Mouse (Mus musculus) neural tube, embryonic 13.5 days (tissue): ENCODE measurements at regions not wholly inside any gene's neighbourhood (a gene's known extent, or its start where the extent isn't known, plus 50 kb on each side); places are given as distances from the start of the nearest gene placed in this dataset.
A peak's percentile ranks its signal among the peaks of the same experiment; 100 is the strongest.

Experiments used
- ATAC-seq: fragments of 200-750 bp; cut with Nextera tagmentation; 2 replicates; pipeline ENCODE4 v1.8.0; 2017; ENCODE audit warnings: low read depth, mild to moderate bottlenecking, moderate TSS enrichment, moderate library complexity
- H3K27ac ChIP-seq: fragments of 300-500 bp; sonication (generic); replicated peaks from 2 replicates; pipeline ENCODE4 v1.5.1; 2015; ENCODE audit warnings: moderate library complexity, mild to moderate bottlenecking, inconsistent platforms
- H3K27me3 ChIP-seq: fragments of 300-500 bp; sonication (generic); 2 replicates; pipeline ENCODE4 v1.6.1; 2015; ENCODE audit warnings: mild to moderate bottlenecking, inconsistent platforms
- H3K36me3 ChIP-seq: fragments of 300-500 bp; sonication (generic); 2 replicates; pipeline ENCODE4 v1.6.1; 2015; ENCODE audit warnings: mild to moderate bottlenecking, inconsistent platforms
- H3K4me1 ChIP-seq: fragments of 300-500 bp; sonication (generic); replicated peaks from 2 replicates; pipeline ENCODE4 v1.6.1; 2015; ENCODE audit warnings: inconsistent platforms
- H3K4me2 ChIP-seq: fragments of 300-500 bp; sonication (generic); 2 replicates; pipeline ENCODE4 v1.6.1; 2015; ENCODE audit warnings: inconsistent platforms, mild to moderate bottlenecking, moderate library complexity
- H3K4me3 ChIP-seq: fragments of 300-500 bp; sonication (generic); 2 replicates; pipeline ENCODE4 v1.5.1; 2015; ENCODE audit warnings: mild to moderate bottlenecking, inconsistent platforms
- H3K9ac ChIP-seq: fragments of 300-500 bp; sonication (generic); 2 replicates; pipeline ENCODE4 v1.6.1; 2015; ENCODE audit warnings: moderate library complexity, mild to moderate bottlenecking, inconsistent platforms
- H3K9me3 ChIP-seq: fragments of 300-500 bp; sonication (generic); 2 replicates; pipeline ENCODE4 v1.6.1; 2016; ENCODE audit warnings: inconsistent platforms
- WGBS: fragments of 180-500 bp; shearing (Covaris S2); methylation state at CpG from one replicate; pipeline ENCODE4 v1.1.7; 2015; 5-methylcytosine and 5-hydroxymethylcytosine counted together

- 51% methylated on average over 11 of the region's 11 CpGs for WGBS
- H3K4me2 ChIP-seq: peak overlapping the region; percentile 28; the same call in 1 of the 2 replicates
- H3K4me3 ChIP-seq: no peak overlapping the region
- 0 out of 2 replicates have a peak overlapping the region, but pooled peaks have one; percentile 33 for H3K27ac ChIP-seq
- peak; percentile 59; the same call in 1 of the 2 replicates for ATAC-seq
- no peaks in the 10 kb centered on the region for H3K36me3 ChIP-seq
- H3K9ac ChIP-seq: no peak overlapping the region
- no peaks in the 10 kb centered on the region for H3K27me3 ChIP-seq
- no peaks in the 10 kb centered on the region for H3K9me3 ChIP-seq
- 0 out of 2 replicates have a peak, but pooled peaks cover 5% of the 10 kb centered on the region for H3K4me1 ChIP-seq
Observed at GRCm38 (mm10) chr12:38928786-38929351, 149.7 kb downstream of the Etv1 start.

- Histone ChIP-seq H3K36me3 (no peaks in the 10 kb centered on the region), H3K9me3 (no peaks in the 10 kb centered on the region), H3K27ac (no peak overlapping the region), H3K9ac (no peak overlapping the region), H3K27me3 (no peaks in the 10 kb centered on the region), H3K4me3 (no peak overlapping the region), H3K4me1 (0 out of 2 replicates have a peak, but pooled peaks cover 5% of the 10 kb centered on the region), H3K4me2 (no peak overlapping the region)
- WGBS: 86% methylated on average over 1 of the region's 1 CpGs
- ATAC-seq: no peak
Observed at GRCm38 (mm10) chr12:38929644-38930043, 150.5 kb downstream of the Etv1 start.

- WGBS: 92% methylated on average over 2 of the region's 2 CpGs
- no peak for ATAC-seq
Observed at GRCm38 (mm10) chr12:38931769-38932168, 152.6 kb downstream of the Etv1 start.

GRCm38 (mm10) chr12:38959605-38960004 is 180.4 kb downstream of the Etv1 start:
- no peaks in the 10 kb centered on the region for H3K4me1 ChIP-seq
- H3K27ac ChIP-seq: no peak overlapping the region
- ATAC-seq: no peak
- H3K36me3 ChIP-seq: no peaks in the 10 kb centered on the region
- no peak overlapping the region for H3K9ac ChIP-seq
- H3K4me2 ChIP-seq: no peak overlapping the region
- H3K9me3 ChIP-seq: no peaks in the 10 kb centered on the region
- H3K4me3 ChIP-seq: no peak overlapping the region
- no peaks in the 10 kb centered on the region for H3K27me3 ChIP-seq
- WGBS: 71% methylated on average over 1 of the region's 1 CpGs

More at GRCm38 (mm10) chr12:38931769-38932168, 152.6 kb downstream of the Etv1 start:
- no peak overlapping the region for H3K27ac ChIP-seq
- no peaks in the 10 kb centered on the region for H3K27me3 ChIP-seq
- H3K9me3 ChIP-seq: no peaks in the 10 kb centered on the region
- H3K4me1 ChIP-seq: 0 out of 2 replicates have a peak, but pooled peaks cover 5% of the 10 kb centered on the region
- H3K36me3 ChIP-seq: no peaks in the 10 kb centered on the region
- H3K9ac ChIP-seq: no peak overlapping the region
- H3K4me3 ChIP-seq: no peak overlapping the region
- no peak overlapping the region for H3K4me2 ChIP-seq

- Histone ChIP-seq H3K4me3 (no peak overlapping the region), H3K9me3 (no peaks in the 10 kb centered on the region), H3K27ac (no peak overlapping the region), H3K36me3 (no peaks in the 10 kb centered on the region), H3K9ac (no peak overlapping the region), H3K4me2 (no peak overlapping the region), H3K27me3 (no peaks in the 10 kb centered on the region), H3K4me1 (no peaks in the 10 kb centered on the region)
- ATAC-seq: no peak
Observed at GRCm38 (mm10) chr12:38962302-38962701, 183.1 kb downstream of the Etv1 start.

GRCm38 (mm10) chr12:38970347-38970746 is 191.2 kb downstream of the Etv1 start:
- no peak overlapping the region for H3K4me2 ChIP-seq
- H3K9me3 ChIP-seq: no peaks in the 10 kb centered on the region
- H3K27ac ChIP-seq: no peak overlapping the region
- no peak overlapping the region for H3K4me3 ChIP-seq
- no peaks in the 10 kb centered on the region for H3K27me3 ChIP-seq
- H3K4me1 ChIP-seq: no peaks in the 10 kb centered on the region
- ATAC-seq: no peak
- no peak overlapping the region for H3K9ac ChIP-seq
- WGBS: 62% methylated on average over 2 of the region's 2 CpGs
- H3K36me3 ChIP-seq: no peaks in the 10 kb centered on the region

- no peaks in the 10 kb centered on the region for H3K36me3 ChIP-seq
- no peak overlapping the region for H3K9ac ChIP-seq
- no peaks in the 10 kb centered on the region for H3K27me3 ChIP-seq
- no peak overlapping the region for H3K27ac ChIP-seq
- no peak overlapping the region for H3K4me3 ChIP-seq
- ATAC-seq: no peak
- no peaks in the 10 kb centered on the region for H3K9me3 ChIP-seq
- H3K4me2 ChIP-seq: no peak overlapping the region
- 88% methylated on average over 3 of the region's 3 CpGs for WGBS
- H3K4me1 ChIP-seq: no peaks in the 10 kb centered on the region
Observed at GRCm38 (mm10) chr12:38972205-38972604, 193.0 kb downstream of the Etv1 start.

GRCm38 (mm10) chr12:38975508-38975907 is 196.3 kb downstream of the Etv1 start:
- Histone ChIP-seq H3K9ac (no peak overlapping the region), H3K27me3 (no peaks in the 10 kb centered on the region), H3K27ac (no peak overlapping the region), H3K4me2 (no peak overlapping the region), H3K4me3 (no peak overlapping the region), H3K4me1 (no peaks in the 10 kb centered on the region), H3K36me3 (no peaks in the 10 kb centered on the region), H3K9me3 (no peaks in the 10 kb centered on the region)
- no peak for ATAC-seq
- 87% methylated on average over 4 of the region's 4 CpGs for WGBS

- Histone ChIP-seq H3K4me3 (no peak overlapping the region), H3K9me3 (no peaks in the 10 kb centered on the region), H3K27ac (no peak overlapping the region), H3K9ac (no peak overlapping the region), H3K4me1 (no peaks in the 10 kb centered on the region), H3K27me3 (no peaks in the 10 kb centered on the region), H3K36me3 (no peaks in the 10 kb centered on the region), H3K4me2 (no peak overlapping the region)
- ATAC-seq: no peak
Observed at GRCm38 (mm10) chr12:38982423-38982822, 203.2 kb downstream of the Etv1 start.

- no peaks in the 10 kb centered on the region for H3K4me1 ChIP-seq
- H3K27ac ChIP-seq: no peak overlapping the region
- no peaks in the 10 kb centered on the region for H3K36me3 ChIP-seq
- H3K27me3 ChIP-seq: no peaks in the 10 kb centered on the region
- 91% methylated on average over 2 of the region's 2 CpGs for WGBS
- no peak overlapping the region for H3K9ac ChIP-seq
- H3K4me3 ChIP-seq: no peak overlapping the region
- ATAC-seq: no peak
- H3K9me3 ChIP-seq: no peaks in the 10 kb centered on the region
- H3K4me2 ChIP-seq: no peak overlapping the region
Observed at GRCm38 (mm10) chr12:38985909-38986308, 206.7 kb downstream of the Etv1 start.

GRCm38 (mm10) chr12:38986346-38986745 is 207.2 kb downstream of the Etv1 start:
- no peaks in the 10 kb centered on the region for H3K9me3 ChIP-seq
- no peak for ATAC-seq
- 90% methylated on average over 3 of the region's 3 CpGs for WGBS
- no peaks in the 10 kb centered on the region for H3K36me3 ChIP-seq
- H3K4me2 ChIP-seq: no peak overlapping the region
- no peak overlapping the region for H3K9ac ChIP-seq
- no peak overlapping the region for H3K4me3 ChIP-seq
- no peaks in the 10 kb centered on the region for H3K27me3 ChIP-seq
- no peaks in the 10 kb centered on the region for H3K4me1 ChIP-seq
- H3K27ac ChIP-seq: no peak overlapping the region

- ATAC-seq: no peak
- H3K27ac ChIP-seq: no peak overlapping the region
- no peak overlapping the region for H3K9ac ChIP-seq
Observed at GRCm38 (mm10) chr12:38987277-38987676, 208.1 kb downstream of the Etv1 start.

GRCm38 (mm10) chr12:38987819-38988218 is 208.6 kb downstream of the Etv1 start:
- no peak overlapping the region for H3K9ac ChIP-seq
- no peak for ATAC-seq
- H3K4me3 ChIP-seq: no peak overlapping the region
- H3K4me1 ChIP-seq: no peaks in the 10 kb centered on the region
- H3K4me2 ChIP-seq: no peak overlapping the region
- no peak overlapping the region for H3K27ac ChIP-seq
- no peaks in the 10 kb centered on the region for H3K36me3 ChIP-seq
- no peaks in the 10 kb centered on the region for H3K27me3 ChIP-seq
- H3K9me3 ChIP-seq: no peaks in the 10 kb centered on the region
- WGBS: 80% methylated on average over 4 of the region's 4 CpGs

More at GRCm38 (mm10) chr12:38987277-38987676, 208.1 kb downstream of the Etv1 start:
- no peaks in the 10 kb centered on the region for H3K27me3 ChIP-seq
- H3K36me3 ChIP-seq: no peaks in the 10 kb centered on the region
- no peak overlapping the region for H3K4me2 ChIP-seq
- no peaks in the 10 kb centered on the region for H3K4me1 ChIP-seq
- H3K9me3 ChIP-seq: no peaks in the 10 kb centered on the region
- H3K4me3 ChIP-seq: no peak overlapping the region
